Mouse (Mus musculus): ENCODE measurements around the gene Cdh23.

Cdh23 gene

GRCm38 (mm10) chr10:60635568-60636295 is 60.6 kb downstream of the Cdh23 start:
- in situ Hi-C loops (cut with MboI) = no loop called here

- in situ Hi-C loops (cut with MboI) = no loop called here
These were observed 61.9 kb downstream of the Cdh23 start for GRCm38 (mm10) chr10:60634391-60634790.

GRCm38 (mm10) chr10:60626086-60626485 is 70.2 kb downstream of the Cdh23 start:
- in situ Hi-C loops (cut with MboI) = no loop called here

- in situ Hi-C loops (cut with MboI) = no loop called here
These were observed 70.8 kb downstream of the Cdh23 start for GRCm38 (mm10) chr10:60625511-60625910.

DNA sequence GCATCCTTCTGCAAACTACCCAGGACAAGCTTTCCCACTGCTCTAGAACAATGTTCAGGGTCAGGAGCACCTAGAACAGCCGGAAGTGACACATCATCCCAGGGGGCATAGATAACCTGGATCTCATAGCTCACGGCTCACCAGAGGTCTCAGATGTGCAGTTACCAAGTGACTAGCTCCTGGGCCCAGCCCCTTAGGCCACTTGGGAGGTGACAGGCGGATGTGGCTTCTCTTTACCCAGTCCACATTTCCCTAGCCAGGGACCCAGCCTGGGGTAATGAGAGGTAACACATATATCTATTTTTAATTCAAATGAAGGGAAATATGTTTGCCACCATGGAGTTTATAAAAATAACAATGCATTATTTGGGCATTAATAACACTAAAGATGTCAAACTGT is 71.3 kb downstream of the Cdh23 start:
- in situ Hi-C loops (cut with MboI) = no loop called here

DNA sequence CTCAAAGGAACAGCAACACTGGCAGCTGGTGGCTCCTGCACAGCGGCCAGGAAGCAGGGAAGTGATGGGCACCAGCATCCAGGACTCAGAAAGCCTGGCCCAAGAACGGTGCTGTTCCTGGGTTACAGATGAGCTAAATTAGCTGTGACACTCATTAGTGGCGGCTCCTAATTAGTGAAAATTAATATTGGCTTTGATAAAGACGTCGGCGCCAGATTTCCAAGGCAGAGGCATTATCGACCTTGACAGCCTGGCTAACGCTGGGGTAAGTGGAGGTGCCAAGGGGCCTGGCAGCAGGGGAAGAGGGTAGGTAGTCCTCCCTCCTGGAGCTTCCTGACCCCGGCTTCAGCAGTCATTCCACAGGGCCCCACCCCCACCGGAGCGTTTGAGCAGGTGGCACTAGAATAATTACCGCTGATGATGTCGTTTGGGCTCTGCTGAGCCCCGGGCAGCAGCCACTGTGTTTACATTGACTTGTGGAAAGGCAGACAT is 72.0 kb downstream of the Cdh23 start:
- in situ Hi-C loops (cut with MboI) = no loop called here

- in situ Hi-C loops (cut with MboI) = no loop called here
These were observed 73.5 kb downstream of the Cdh23 start for GRCm38 (mm10) chr10:60622836-60623235.

GRCm38 (mm10) chr10:60621470-60622170 is 74.7 kb downstream of the Cdh23 start:
- in situ Hi-C loops (cut with MboI) = no loop called here

DNA sequence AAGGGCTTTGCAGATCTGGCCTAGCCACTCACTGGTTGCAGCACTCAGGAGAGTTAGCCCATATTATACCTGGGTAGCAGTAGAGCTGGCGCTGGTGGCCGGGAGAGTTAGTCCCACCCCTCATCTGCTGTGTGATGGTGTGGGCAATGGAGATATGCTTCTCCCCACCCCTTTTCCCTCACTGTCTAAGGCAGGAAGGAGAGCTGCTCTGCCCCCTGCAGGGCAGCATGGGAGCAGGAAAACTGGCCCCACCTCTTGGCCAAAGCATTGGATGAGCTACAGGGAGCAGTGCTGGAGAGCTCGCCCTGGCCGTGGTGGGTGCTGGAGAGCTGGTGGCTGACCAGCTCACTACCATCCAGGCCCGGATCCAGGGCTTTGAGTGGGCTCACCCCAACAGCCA is 80.4 kb downstream of the Cdh23 start:
- in situ Hi-C loops (cut with MboI) = no loop called here

DNA sequence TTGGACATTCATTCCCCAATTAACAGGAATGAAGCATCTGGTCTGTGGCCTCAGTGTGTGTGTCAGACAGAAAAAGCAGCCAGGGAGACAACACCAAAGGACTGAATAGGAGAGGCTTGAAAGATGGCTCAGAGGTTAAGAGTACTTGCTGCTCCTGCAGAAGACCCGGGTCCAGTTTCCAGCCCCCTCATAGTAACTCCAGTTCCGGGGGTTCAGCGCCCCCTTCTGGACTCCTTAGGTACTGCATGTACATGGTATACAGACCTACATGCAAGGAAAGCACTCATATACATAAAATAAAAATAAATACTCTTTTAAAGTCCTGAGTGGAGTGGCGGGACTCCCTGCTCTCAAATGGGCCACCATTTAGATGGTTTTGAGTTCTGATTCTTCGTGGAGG is 83.4 kb downstream of the Cdh23 start:
- in situ Hi-C loops (cut with MboI) = no loop called here

DNA sequence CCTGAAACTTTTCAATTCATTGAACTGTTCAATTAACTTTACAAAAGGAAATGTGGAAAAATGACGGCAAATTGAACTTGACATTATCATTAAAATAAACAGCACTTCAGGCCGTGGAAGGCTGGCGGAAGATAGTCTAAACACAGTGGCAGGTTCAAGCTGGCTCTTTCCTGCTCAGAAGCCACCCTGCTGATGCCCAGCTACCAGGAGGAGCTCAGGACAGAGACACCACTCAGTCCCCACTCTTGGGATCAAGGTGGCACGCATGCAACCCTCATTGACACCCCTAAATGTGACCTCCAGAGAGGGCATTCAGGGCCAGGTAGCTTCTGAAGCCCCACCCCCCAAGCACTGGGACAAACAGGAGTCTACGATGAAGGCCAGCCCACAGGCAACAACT is 89.1 kb downstream of the Cdh23 start:
- in situ Hi-C loops (cut with MboI) = no loop called here

GRCm38 (mm10) chr10:60606661-60607060 is 89.6 kb downstream of the Cdh23 start:
- in situ Hi-C loops (cut with MboI) = no loop called here

GRCm38 (mm10) chr10:60602235-60602634 is 94.1 kb downstream of the Cdh23 start:
- in situ Hi-C loops (cut with MboI) = no loop called here

DNA sequence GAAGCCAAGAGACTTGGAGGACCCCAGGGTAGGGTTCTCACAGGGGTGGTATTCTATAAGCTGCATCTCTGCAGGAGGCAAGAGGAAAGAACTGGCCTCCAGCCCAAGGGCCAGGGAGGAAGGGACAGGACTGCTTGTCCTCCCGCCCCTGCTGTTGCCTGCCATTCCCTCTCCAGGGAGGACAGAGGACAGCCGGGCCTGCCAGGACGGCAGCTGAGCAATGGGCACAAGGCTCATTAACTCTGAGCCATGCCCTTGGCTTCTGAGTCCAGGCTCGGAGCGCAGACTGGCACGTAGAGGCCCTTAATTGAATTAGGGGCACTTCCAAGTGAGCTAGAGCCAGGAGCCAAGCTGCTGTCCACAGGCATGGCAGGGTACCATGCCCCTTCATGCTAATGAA is 101.1 kb downstream of the Cdh23 start:
- in situ Hi-C loops (cut with MboI) = no loop called here

DNA sequence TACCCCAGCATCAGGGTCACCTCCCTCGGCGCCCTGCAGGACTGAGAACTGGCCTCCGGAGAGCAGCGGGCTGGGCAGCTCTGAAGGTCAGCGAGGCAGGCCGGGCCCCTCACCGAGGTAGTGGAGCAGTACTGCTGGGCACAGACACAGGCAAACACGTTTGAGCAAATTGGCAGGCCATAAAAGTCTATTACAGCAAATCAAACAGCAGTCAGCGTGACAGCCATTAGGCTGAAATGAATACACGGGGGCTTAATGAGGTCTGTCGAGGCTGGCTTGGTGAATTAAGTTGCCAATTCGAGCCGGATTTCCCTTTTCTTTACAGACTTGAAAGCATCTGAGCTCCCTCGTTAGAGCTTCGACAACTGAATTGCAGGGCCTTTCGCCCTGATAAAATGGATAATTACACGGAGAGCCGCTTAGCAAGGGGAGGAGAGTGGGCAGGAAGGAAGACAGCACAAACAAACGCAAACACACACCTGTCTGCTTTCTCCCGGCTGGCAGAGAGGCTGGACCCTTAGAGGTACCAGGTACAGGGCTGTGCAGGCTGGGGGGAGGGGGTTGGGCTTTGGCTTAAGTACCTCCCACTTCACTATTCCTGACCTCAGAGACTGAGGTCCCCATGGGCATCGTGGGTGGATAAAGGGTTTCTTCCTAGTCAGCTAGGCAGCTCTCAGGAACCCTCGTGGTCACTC is 103.3 kb downstream of the Cdh23 start:
- in situ Hi-C loops (cut with MboI) = no loop called here

GRCm38 (mm10) chr10:60591281-60591680 is 105.0 kb downstream of the Cdh23 start:
- in situ Hi-C loops (cut with MboI) = no loop called here

DNA sequence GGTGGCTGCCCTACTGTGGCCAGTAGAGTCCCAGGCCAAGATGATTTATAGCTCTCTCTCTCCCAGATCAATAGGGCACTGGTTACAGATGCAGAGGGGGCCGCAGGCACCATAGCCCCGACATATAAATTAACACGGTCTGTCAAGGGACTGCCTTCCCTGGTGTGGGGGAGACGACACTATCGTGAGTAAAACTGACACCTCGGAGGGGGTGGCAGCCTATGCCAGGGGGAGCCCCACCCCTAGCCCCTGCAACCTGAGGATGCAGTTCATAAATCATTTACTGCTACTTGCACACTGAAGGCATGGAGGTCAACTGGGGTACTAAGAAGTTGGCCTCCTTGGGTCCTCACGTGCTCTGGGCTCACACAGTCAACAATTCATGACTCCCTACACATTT is 106.0 kb downstream of the Cdh23 start:
- in situ Hi-C loops (cut with MboI) = no loop called here

DNA sequence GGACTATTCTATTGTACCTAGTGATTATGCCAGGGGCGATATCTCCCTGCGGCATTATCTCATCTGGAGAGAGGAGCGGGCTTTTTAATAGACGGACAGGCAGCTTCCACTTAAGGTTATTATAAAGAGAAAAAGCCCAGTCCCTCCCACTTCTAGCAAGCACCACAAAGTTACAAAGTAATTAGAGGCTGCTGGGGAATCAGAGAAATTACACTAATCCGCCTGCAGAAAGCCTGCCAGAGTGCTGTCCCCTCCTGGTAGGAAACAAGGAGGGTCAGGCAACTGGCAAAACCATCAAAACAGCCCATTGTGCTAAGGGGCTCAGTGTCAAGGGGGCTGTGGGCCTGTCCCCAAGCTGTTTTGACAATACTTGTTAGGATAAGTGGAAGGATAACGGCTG is 110.6 kb downstream of the Cdh23 start:
- in situ Hi-C loops (cut with MboI) = no loop called here

- in situ Hi-C loops (cut with MboI) = no loop called here
These were observed 113.3 kb downstream of the Cdh23 start for GRCm38 (mm10) chr10:60582956-60583355.

DNA sequence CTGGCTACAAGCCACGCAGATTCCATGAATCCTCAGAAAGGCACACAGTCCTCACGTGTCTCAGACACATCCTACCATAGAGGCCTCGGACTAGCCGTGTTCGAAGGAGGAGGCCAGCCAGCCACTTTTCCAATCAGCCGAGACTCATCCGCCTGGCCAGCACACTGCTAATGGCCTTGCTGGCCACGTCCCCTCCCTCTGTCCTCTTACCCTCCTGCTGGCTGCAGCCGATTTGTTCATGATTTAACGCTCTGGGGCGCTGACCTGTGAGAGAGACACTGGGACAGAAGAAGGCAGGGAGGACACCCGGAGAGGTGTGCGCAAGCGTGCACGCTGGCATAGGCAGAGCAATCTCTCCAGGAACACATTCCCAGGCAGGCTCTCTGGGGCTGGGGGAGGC is 115.6 kb downstream of the Cdh23 start:
- in situ Hi-C loops (cut with MboI) = no loop called here

DNA sequence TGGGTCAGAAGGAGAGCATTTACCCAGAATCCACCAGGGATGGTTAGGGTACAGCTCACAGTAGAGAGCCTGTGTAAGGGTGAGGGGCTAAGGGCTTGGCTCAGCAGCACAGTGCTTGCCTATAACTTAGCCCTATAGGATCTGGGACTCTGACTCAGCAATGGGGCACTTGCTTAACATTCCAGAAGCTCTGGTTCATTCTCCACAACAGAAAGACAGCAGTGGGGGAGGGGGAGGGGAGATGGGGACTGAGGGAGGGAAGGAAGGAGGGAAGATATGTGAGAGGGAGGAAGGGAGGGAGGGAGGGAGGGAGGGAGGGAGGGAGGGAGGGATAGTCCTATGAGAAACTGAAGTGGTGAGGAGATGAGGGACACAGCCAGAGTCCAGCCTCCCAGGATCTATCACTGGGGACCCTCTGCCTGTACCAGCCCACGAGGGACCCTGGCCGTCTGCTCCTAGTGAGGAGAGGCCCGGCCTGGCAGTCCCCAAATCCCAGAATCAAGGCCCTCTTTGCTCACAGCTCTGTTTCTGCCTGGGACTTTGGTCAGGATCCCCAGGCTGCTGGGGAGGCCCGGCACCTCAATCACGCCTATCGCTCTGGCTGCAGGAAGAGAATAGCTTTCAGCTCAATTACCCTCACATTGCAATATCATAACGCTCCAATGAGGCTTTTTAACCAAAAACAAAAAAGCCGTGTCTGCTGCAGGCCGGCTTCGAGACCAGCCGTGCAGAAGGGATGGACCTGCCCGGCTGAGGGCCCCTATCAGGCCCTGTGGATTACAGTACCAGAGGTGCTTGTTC is 117.4 kb downstream of the Cdh23 start:
- in situ Hi-C loops (cut with MboI) = no loop called here

Data from mature B cell (primary cell).